Mouse (Mus musculus) layer of hippocampus, postnatal 14 days (tissue): ENCODE results near the gene Procr. TPM values are rescaled to one million over a fixed set of nuclear protein-coding genes. Genes with fewer than 3 reads are reported as not detected.

Experiments used
- DNase-seq, 2 experiments: peaks; one replicate each; pipeline ENCODE4 v3.0.0; 2021 to 2022; ENCODE audit warnings: low spot score in 2 of 2, mixed read lengths in 1 of 2
- total RNA-seq, 2 experiments: library from RNA; stranded (reverse); gene quantifications; 2 replicates each; pipeline ENCODE4 v1.2.3; 2021

Gene Procr
- total RNA-seq, 2 experiments from 2014 or later: 1.3 to 1.6 TPM

DNA sequence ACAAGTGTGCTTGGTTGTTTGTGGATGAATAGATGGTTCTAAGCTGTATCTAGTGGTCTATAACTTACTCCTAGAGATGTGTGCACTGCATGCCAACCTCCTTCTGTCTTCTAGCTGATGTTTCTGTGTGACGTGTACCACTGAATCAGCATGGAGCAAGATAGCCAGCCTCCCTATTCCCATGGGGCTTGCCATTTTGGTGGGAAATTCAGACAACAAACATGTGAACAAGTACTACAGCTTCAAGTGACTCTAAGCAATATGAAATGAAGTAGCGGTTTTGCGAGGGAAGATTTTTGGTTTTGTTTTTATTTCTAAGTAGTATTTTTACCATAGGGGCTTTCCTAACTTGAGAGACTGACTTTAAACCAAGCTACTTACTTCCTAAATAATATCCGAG, 1.5 kb upstream of the Procr start:
- no peak for DNase-seq

DNA sequence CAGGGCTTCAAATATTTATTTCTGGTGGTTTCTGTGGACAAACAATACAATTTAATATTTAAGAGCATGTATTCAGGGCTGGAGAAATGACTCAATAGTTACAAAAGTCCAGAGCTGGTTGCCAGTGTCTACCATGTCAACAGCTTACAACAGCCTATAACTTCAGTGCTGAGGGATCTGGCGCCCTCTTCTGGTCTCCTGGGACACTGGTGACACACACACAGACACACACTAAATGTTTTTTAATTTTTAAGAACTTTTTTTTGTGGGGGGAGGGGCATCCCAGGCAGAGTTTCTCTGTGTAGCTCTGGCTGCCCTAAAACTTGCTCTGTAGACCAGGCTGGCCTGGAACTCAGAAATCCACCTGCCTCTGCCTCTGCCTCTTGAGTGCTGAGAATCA, 4.8 kb downstream of the Procr start:
- no peak for DNase-seq

DNA sequence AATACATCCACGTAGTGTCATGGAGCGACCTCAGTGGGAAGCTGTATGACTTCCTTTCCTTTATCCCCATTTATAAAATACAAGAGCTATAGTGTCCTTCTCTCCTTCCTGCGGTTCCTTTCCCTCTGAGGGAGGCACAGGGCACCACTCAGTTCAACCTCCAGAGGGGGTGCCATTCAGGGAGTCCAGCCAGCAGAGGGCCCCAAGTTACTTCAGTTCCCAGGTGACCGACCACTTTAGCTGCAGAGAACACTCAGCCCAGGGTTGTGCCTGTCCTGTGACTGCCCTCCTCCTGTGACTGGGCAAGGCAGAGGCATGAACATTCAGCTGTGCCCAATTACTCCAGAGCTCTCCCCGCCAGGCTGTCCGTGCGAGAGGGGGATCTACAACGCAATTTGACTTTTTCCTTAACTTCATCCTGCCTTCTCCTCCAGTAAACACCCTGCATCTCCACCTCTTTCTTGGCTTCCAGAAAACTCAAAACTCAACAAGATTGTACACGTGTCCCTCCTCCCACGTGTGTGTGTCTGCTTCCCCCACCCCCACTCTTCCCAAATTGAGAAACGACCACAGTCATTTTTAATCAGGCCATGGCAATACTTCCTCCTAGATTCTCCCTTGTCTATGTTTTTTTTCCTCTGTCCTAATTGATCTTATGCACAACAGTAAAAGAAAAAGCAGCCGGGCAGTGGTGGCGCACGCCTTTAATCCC, 6.1 kb downstream of the Procr start:
- DNase-seq: no peak

- DNase-seq: peak; percentile 54 to 75
Observed at GRCm38 (mm10) chr2:155764679-155765418, 13.9 kb downstream of the Procr start.

GRCm38 (mm10) chr2:155773664-155774063, 22.7 kb downstream of the Procr start:
- no peak for DNase-seq

- DNase-seq: no peak
Observed at GRCm38 (mm10) chr2:155774261-155774926, 23.5 kb downstream of the Procr start.

DNA sequence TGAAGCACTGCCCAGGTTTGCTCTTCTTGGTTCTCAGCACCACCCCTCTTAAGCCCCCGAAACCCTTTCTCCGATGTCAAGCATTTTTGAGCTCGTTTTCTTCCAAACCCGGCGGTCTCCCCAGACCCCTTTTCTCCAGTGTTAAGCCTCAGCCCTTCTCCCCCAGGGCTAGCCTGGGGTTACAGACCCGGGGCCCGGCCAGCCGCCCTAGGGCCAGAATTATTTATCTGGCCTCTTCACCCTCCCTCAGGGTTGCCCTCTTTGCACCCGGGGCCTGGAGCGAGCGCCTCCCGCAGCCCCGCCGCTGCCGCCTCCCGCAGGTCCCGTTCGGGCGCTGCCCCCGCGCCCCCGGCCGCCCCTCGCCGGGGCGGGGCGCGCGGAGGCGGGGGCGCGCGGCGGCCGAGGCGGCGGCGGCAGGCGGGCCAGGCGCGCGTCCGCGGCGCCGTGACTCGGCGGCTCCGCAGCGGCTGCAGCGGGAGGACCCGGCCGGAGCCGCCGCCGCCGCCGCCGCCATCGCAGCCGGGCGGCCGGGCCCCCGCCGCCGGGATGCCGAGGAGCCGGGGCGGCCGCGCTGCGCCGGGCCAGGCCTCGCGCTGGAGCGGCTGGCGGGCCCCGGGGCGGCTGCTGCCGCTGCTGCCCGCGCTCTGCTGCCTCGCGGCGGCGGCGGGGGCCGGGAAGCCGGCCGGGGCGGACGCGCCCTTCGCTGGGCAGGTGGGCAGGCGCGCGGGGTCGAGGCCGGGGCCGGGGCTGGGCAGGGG, 24.2 kb downstream of the Procr start, which contains the start of gene Mmp24:
Gene Mmp24 (plus strand): TSS at position 416 of the 758 bp plus-strand sequence.
- no peak for DNase-seq

DNA sequence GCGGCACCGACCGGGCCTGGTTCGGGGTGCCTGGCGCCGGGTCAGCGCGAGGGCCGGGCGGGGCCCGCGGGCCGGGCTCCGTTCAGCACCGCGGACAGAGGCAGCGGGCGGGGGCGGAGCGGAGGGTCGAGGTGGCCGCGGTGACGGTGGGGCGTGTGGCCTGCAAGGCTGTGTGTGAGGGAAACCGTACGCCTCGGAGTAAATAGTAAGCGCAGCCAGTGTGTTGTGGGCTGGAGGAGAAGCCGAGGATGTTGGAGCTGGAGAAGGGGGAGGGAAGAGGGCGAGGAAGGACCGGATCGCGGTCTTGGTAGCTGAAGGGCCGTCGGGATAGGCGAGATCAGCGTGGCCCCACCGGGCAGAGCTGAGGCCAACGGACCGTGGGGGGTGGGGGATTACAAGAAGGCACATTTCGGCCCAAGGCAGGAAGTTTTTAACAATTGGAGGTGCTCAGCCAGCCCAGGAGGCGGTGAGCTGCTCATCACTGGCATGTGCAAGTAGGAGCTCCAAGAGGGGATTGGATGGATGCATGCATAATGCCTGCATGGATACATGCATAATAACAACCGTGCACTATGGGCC, 24.9 kb downstream of the Procr start:
- DNase-seq: peak; percentile 34 to 47

- no peak for DNase-seq
Observed at GRCm38 (mm10) chr2:155776824-155777687, 26.1 kb downstream of the Procr start.

DNA sequence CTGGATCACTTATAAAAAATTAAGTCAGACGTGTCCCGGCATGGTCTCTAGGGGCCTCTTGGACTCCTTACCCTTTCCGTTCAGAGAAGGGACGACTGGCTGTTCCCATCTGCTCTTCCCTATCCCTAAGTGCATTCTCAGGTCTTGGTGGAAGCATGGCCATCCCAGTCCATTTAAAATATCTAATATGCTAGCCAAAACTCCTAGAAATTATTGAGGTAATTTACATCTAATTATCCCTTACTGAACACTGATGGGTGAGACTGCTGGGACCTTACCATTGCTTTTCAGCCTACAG, 26.7 kb downstream of the Procr start:
- no peak for DNase-seq

GRCm38 (mm10) chr2:155778004-155778403, 27.1 kb downstream of the Procr start:
- no peak for DNase-seq

DNA sequence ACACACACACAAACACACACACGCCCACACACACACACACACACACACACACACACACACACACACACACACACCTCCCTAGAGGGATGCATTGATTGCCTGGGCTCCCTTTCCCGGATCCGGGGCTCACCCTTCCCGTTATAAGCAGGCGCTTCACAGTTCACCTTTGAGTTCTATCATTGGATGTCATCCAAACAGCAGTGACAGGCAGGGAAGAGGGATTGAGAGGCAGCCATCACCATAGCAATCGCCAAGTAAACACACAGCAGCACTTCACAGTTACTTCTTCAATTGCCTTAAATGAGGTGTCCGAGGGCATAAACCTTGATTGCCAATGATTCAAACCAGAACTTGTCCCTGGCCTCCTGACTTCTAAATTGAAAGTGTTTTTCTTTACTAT, 28.1 kb downstream of the Procr start:
- no peak for DNase-seq

GRCm38 (mm10) chr2:155779506-155779905, 28.6 kb downstream of the Procr start:
- no peak for DNase-seq

DNA sequence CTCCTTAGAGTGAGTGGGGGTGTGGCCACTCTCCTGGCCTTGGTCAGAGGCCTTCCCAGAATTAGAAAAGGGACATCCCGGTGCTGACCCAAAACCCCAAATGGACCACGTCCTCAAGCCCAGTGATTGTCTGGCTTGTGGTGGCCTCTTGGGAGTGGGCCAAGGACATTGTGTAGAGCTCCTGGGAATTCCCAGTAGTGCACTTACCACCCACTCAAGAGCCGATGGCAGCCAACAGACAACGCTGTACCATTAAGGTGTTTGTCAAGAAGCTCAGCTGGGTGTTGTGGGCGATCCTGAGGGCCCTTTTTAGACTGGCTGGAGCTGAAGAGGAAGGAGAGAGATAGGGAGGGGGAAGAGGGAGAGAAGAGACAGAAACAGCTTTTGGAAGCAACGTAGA, 33.6 kb downstream of the Procr start:
- DNase-seq: no peak

- no peak for DNase-seq
Observed at GRCm38 (mm10) chr2:155786905-155787304, 36.0 kb downstream of the Procr start.

GRCm38 (mm10) chr2:155787949-155788931, 37.3 kb downstream of the Procr start:
- no peak for DNase-seq

DNA sequence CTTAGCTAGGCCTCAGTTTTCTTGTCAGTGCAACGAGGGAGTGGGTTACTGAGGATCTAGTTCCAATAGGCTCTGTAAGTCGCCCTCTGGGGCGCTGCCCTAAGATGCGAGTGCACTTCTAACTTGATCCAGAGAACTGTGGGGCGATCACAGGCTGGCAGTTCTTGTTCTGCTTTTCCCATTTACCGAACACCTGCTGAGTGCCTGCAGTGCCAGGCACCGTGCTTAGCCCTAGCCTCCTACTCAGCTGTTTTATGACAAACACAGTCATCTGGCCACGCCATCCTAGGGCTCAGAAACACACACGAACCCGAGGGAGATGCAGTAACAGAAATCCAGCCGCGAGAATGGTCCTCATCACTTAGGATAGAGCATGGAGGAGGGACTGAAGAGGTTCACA, 42.0 kb downstream of the Procr start:
- no peak for DNase-seq

GRCm38 (mm10) chr2:155794674-155795445, 43.9 kb downstream of the Procr start:
- DNase-seq: no peak
